Mouse (Mus musculus): ENCODE measurements at regions not wholly inside any gene's neighbourhood (a gene's known extent, or its start where the extent isn't known, plus 50 kb on each side); places are given as distances from the start of the nearest gene placed in this dataset.

- no peak for TF ChIP-seq CTCF (IDR thresholded peaks at IDR 0.05; ENCODE audit: low read depth)
- no peak for TF ChIP-seq EP300 (IDR thresholded peaks at IDR 0.05; ENCODE audit: low read depth)
Measured at GRCm38 (mm10) chr3:14965438-14966044, 79.5 kb downstream of the Car2 start.
